Mouse (Mus musculus): ENCODE measurements around the gene Cntnap5a.

The Cntnap5a gene

DNA sequence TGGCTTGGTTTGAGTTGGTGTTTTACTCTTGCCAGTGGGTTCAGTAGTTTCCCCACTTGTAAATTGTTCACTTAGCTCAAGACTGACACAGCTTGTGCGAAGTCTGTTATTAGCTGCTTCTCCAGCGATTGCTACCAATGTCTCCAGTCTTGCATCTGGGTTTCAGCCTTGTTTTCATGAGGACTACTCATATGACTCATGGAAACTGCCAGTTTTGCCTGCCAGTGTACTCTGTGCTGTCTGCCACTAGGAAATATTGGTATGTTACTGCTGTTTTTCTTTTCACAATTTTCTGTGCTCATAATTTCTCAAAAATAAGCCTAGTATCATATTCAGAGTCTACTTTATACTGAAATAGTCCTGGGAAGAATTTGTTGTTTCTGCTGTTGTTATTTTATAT is 272.0 kb downstream of the Cntnap5a start:
- TF ChIP-seq GATA4 (IDR thresholded peaks at IDR 0.05; ENCODE audit: insufficient replicate concordance, low read length): no peak

DNA sequence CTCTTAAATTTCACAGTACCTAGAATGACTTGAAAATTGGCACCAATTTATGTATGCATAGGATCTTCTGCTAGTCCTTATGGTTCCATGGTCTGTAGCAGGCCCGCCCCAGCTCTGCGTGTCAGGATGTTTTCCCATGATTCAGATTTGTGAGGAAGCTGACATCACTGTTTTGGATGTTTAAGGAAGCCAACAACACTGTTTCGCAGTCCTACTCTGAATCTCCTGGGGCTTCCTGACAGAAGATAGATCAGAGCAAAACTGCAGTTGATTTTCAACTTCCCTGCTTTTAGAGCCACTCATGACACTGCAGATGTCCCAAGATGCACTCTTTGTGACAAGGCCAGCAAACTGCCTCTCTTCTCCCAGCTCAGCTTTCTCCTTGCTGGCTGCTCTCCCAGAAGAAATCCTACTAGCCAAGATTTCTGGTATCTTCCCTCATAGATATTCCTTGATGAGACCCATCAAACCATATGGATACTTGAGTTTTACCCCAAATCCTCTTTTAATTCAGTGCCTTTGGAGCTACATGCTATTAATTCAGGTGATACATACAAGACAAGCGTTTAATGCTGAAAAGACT is 280.5 kb downstream of the Cntnap5a start:
- TF ChIP-seq GATA4 (IDR thresholded peaks at IDR 0.05; ENCODE audit: insufficient replicate concordance, low read length): no peak

DNA sequence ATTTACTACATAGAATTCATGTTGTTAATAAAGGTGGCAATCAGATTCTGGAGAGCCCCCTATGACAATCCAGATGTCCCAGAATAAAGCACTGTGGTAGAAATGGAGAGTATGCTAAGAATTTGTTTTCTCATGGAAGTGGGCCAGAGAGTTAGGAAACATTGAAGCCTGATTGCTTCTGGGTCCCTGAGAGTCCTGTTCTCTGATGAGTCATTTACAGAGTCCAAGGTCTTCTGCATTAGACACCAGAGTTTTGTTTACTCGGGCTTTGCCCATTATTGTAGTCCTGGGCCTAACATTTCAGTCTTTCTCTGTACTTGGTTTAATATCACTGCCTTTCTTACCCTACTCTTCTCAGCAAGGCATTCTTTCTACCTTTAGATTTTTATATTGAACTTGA is 305.6 kb downstream of the Cntnap5a start:
- TF ChIP-seq GATA4 (IDR thresholded peaks at IDR 0.05; ENCODE audit: insufficient replicate concordance, low read length): no peak

DNA sequence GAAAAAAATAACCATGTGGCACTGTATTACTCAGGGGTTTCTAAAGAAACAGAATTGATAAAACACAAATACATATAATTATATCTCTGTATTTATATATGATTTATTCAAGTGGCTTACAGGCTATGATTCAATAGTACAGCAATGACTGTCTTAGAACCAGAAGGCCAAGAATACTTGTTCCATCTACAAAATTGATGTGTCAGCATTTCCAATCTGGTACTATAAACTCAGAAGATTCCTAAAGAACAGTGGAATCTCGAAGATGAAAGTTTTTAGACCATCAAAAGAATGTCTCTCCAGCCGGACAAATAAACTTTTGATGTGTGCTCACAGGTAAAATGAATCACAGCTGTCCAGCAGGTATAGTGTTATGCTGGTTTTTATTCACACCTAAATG is 331.2 kb downstream of the Cntnap5a start:
- no peak for TF ChIP-seq GATA4 (IDR thresholded peaks at IDR 0.05; ENCODE audit: insufficient replicate concordance, low read length)

DNA sequence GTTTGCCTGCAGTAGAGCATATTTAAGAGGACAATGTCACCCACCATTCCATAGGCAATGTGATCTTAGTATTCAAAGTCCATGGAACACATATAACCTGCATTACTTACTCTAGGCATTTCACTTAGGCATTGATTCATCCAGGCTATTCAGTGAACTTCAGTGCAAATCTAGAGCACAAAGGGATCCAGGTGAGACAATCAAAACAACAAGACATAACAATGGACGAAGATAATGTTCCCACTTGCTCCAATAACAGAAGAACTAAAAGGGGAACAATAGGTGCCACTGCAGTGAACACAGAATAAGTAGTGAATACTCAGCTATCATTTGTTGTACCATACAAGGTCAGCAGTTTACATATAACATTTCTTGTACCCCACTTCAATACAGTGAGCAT is 345.1 kb downstream of the Cntnap5a start:
- no peak for TF ChIP-seq GATA4 (IDR thresholded peaks at IDR 0.05; ENCODE audit: insufficient replicate concordance, low read length)

DNA sequence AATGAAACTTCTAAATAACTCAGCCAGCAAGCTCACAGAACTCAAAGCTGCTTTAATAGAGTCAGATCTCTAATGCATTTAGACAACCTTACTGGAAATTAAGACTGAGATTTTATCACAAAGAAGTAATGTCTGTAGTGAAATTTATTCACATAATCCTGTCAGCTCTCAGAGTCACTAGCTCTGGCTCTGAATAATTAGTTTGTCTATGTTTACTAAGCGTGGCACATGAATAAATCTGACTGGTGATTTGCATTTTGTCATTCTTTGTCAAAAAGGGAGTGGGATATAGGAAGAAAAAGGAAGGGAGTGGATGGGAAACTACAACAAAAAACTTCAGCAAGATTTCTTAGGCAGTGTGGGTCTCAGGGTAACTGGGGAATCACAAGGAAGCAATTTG is 351.3 kb downstream of the Cntnap5a start:
- no peak for TF ChIP-seq GATA4 (IDR thresholded peaks at IDR 0.05; ENCODE audit: insufficient replicate concordance, low read length)

DNA sequence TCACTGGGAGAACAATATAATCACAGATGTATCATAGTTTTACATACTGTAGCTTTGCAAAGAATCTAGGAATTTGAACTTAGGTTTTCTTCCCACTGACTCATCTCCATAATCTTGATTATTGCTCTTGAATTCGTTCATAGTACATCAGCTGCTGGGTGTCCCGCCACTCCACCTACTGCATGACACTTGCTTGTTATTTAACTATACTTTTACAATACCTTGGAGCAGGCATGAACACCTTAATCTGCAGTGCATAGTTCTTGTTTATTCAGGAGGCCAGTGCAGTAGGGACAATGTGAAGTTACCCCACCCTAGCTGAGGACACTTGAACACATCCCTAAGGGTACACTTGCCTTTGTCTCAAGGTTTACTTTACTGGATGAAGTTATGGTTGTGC is 352.3 kb downstream of the Cntnap5a start:
- TF ChIP-seq GATA4 (IDR thresholded peaks at IDR 0.05; ENCODE audit: insufficient replicate concordance, low read length): no peak

DNA sequence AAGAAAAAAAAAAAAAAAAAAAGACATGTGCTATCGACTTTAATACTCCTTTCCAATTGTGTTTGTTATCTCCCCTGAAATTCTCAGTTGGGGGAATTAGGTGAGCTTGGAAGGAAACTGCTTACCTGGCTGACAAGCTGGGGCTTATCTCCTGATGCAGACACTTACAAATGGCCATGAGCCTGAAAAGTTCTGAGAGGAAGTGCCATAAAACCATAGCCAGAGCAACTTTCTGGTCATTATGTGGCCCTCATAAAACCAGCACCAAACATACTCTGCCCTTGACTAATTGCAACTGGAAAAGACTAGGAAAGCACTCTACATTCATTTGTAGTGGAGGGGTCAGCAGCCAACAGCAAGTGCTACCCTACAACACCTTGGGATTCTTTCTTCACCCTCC is 359.5 kb downstream of the Cntnap5a start:
- no peak for TF ChIP-seq GATA4 (IDR thresholded peaks at IDR 0.05; ENCODE audit: insufficient replicate concordance, low read length)

DNA sequence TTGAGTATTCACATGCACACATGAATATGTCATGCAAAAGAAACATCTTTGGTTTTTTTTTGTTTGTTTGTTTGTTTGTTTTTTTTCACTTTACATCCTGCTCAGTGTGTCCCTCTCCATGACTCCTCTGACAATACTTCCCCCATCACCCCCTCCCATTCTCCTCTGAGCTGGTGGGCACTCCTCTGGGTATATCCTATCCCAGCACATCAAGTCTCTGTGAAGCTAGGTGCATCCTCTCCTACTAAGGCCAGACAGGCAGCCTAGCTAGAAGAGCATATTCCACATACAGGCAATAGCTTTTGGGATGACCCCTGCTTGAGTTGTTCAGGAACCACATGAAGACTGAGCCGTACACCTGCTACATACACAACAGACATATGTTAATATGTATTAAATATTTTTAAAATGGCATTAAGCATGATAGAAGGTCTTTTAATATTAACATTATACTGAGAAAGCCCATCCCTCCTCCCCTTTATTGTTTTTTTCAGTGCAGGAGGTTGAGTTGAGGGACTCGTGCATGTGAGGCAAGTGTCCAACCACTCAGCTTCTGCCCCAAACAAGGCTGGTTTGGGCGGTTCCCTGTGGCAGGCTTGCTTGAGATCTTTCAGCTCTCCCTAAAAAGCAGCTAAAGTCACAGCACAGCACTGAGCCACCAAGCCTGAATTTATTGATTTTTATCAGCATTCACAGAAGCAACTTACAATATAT is 422.6 kb downstream of the Cntnap5a start:
- no peak for TF ChIP-seq GATA4 (IDR thresholded peaks at IDR 0.05; ENCODE audit: insufficient replicate concordance, low read length)

DNA sequence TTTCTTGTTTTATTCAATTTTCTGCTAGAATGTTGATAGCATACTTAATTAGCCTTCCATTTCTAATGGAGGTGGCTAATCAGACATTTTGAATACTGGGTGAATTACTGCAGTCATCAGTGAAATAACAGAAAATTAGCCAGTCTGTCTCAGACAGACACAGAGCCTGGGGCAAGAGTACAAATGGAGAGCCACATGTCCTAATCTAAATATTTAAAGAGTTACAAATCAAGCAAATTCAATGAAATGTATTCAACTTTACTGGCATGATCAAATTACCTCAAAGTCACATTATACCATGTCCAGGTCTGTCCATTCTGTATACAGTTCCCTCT is 423.1 kb downstream of the Cntnap5a start:
- TF ChIP-seq GATA4 (IDR thresholded peaks at IDR 0.05; ENCODE audit: insufficient replicate concordance, low read length): no peak

DNA sequence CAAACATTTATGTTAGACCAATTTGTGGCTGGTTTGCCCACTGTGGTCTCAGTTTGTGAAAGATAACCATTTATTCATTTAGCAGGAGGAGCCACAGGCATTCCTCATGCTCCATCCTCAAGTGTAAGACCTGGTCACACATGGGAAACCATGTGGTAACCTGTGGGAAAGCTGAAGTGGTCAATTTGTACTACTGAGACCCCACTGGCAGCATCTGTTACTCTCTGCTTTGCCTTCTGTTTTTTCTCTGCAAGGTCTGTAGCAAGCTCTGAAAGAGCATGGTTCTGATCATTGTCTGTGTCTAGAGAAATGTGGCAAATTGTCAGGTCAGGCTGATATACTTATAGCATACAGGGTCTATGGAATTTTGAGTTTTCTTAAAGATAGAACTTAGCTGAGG is 423.8 kb downstream of the Cntnap5a start:
- no peak for TF ChIP-seq GATA4 (IDR thresholded peaks at IDR 0.05; ENCODE audit: insufficient replicate concordance, low read length)

DNA sequence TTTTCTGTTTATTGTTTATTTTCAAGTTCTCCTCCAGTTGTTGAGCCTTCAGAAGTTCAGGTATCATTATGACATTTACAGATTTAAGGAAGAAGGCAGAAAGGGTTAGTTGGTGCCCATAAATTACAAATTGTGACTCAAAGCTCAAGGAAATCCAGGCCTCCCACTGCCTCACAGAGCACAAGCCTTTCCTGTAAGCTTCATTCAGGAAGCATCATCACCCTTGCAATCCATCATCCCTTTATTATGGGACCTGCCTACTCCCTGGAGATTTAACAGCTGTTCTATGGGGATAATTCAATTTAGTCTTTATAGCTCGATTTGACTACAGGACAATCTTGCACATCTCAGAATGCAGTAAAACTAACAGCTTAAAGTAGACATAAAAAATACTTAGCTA is 441.2 kb downstream of the Cntnap5a start:
- no peak for TF ChIP-seq GATA4 (IDR thresholded peaks at IDR 0.05; ENCODE audit: insufficient replicate concordance, low read length)

DNA sequence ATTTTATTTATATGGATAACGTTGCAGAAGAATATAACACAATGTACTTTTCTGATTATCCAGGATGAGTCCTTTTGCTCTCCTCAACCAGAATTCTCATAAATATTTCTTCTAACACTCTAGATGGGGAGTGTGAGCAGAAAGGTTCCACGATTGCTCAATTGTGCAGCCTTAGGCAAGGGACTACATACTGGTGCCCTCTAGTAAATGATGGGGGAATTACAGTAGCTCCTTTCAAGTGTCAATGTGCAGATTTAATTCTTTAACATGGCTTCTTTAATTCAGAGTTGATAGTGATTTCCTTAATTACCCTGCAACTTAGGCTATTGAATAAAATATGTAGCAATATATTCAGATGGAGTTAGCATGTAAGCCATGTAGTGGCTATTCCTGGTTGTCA is 442.5 kb downstream of the Cntnap5a start:
- no peak for TF ChIP-seq GATA4 (IDR thresholded peaks at IDR 0.05; ENCODE audit: insufficient replicate concordance, low read length)

DNA sequence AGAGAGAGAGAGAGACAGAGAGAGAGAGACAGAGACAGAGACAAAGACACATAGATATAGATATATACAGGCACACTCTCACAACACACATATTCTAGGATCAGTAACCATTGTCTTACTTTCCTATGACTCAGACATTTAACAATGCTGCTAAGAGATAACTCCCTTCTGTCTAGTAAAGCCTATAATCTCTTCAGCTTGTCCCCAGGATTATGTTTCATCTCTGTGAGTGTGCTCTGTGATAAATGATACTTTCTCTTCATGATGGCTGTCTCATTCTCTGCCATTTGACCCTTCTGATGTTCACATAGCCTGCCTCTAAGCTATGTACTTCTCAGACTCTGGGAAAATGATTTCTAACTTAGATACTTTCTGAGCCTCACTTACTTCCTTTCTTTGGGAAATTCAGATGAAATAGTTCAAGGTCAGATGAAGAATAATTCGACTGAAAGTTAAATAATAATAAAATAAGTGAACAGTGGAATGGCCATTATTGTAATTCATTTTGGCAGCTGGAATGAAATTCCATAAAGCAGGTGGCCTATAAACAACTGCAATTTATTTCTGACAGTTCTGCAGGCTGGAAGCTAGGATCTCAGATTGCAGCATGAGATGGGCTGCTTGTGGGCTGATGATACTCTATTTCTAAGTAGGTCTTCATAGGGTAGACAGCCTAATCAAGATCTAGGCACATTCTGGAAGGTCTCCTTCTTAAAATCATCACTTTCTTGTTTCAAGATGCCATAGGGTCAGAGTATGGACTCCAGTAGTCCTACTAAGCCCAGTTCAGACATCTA is 444.1 kb downstream of the Cntnap5a start:
- no peak for TF ChIP-seq GATA4 (IDR thresholded peaks at IDR 0.05; ENCODE audit: insufficient replicate concordance, low read length)

DNA sequence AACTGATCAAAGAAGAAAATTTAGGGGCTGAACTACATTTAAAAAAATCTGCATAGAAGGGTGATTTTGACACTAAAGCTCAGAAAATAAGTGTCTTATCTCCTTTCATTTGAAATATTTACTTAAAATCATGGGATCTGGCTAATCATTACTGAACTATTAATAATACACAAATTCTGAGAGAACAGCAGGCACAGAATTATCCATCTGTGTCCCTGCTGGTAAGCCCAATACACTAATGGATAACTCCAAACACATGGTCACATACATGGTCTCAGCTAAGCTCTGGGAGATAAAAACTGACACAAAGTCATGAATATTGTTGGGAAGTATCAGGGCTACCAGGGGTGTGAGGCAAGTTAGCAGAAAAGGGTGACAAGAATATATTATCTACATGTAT is 447.9 kb downstream of the Cntnap5a start:
- TF ChIP-seq GATA4 (IDR thresholded peaks at IDR 0.05; ENCODE audit: insufficient replicate concordance, low read length): no peak

DNA sequence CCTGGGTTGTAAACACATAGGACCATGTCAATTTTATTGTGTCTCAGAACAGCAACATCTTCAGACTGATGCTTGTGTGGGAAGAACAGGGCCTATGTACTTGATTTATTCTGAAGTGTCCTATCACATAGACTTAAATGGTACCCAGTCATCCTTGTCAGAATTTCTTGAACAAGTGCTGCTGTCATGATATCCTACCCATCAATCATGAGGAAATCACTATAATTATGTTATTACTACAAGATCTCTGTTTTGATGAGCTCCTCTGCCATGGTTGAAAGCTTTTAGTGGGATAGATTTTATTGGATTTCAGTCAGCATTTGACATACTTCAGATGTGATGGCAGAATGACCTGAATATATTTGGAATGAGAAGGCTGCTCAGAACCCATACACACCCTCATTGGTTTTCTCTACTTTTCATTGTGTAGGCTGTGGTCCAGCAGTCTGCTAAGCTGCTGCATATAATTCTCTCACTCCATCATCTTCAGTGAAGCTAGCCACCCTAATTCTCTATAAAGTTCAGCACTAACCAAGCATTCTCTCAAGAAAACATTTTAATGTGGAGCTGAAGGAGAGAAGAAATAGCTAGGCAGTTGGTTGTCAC is 465.3 kb downstream of the Cntnap5a start:
- TF ChIP-seq GATA4 (IDR thresholded peaks at IDR 0.05; ENCODE audit: insufficient replicate concordance, low read length): no peak
